Mouse (Mus musculus): ENCODE measurements around the gene Cenpt. TPM values are rescaled to one million over a fixed set of nuclear protein-coding genes. Genes with fewer than 3 reads are reported as not detected.

The Cenpt gene
- polyA plus RNA-seq, 1 experiment from 2014 or later: 55.7 TPM

GRCm38 (mm10) chr8:105811543-105811942 lies 41.5 kb downstream of the Cenpt start:
- Histone ChIP-seq H3K9me3 (replicated peaks) (no peaks in the 10 kb centered on the region), H3K27ac (replicated peaks) (no peak overlapping the region), H3K36me3 (peaks cover 59% of the 10 kb centered on the region), H3K27me3 (ENCODE audit: low read depth, poor library complexity, severe bottlenecking) (no peaks in the 10 kb centered on the region), H3K4me1 (no peaks in the 10 kb centered on the region), H3K4me3 (no peak overlapping the region)
- DNase-seq (ENCODE audit: low spot score): no peak
- 79% methylated on average over 3 of the region's 3 CpGs for WGBS

GRCm38 (mm10) chr8:105811061-105811460 lies 42.0 kb downstream of the Cenpt start:
- H3K9me3 ChIP-seq (replicated peaks): no peaks in the 10 kb centered on the region
- 93% methylated on average over 10 of the region's 10 CpGs for WGBS
- H3K27ac ChIP-seq (replicated peaks): no peak overlapping the region
- H3K4me3 ChIP-seq: no peak overlapping the region
- H3K36me3 ChIP-seq: peaks cover 60% of the 10 kb centered on the region
- no peak for DNase-seq (ENCODE audit: low spot score)
- H3K27me3 ChIP-seq (ENCODE audit: low read depth, poor library complexity, severe bottlenecking): no peaks in the 10 kb centered on the region
- no peaks in the 10 kb centered on the region for H3K4me1 ChIP-seq

- Histone ChIP-seq H3K36me3 (peaks cover 58% of the 10 kb centered on the region), H3K4me3 (no peak overlapping the region), H3K27ac (replicated peaks) (no peak overlapping the region), H3K27me3 (ENCODE audit: low read depth, poor library complexity, severe bottlenecking) (no peaks in the 10 kb centered on the region), H3K4me1 (no peaks in the 10 kb centered on the region), H3K9me3 (replicated peaks) (no peaks in the 10 kb centered on the region)
- WGBS: 90% methylated on average over 6 of the region's 6 CpGs
- no peak for DNase-seq (ENCODE audit: low spot score)
These were observed 42.8 kb downstream of the Cenpt start for GRCm38 (mm10) chr8:105810245-105810786.

GRCm38 (mm10) chr8:105808480-105808879 lies 44.6 kb downstream of the Cenpt start:
- H3K4me3 ChIP-seq: no peak overlapping the region
- no peak for DNase-seq (ENCODE audit: low spot score)
- no peaks in the 10 kb centered on the region for H3K4me1 ChIP-seq
- no peaks in the 10 kb centered on the region for H3K9me3 ChIP-seq (replicated peaks)
- WGBS: 92% methylated on average over 2 of the region's 2 CpGs
- H3K36me3 ChIP-seq: peaks cover 62% of the 10 kb centered on the region
- H3K27ac ChIP-seq (replicated peaks): no peak overlapping the region
- no peaks in the 10 kb centered on the region for H3K27me3 ChIP-seq (ENCODE audit: low read depth, poor library complexity, severe bottlenecking)

- WGBS: 92% methylated on average over 5 of the region's 5 CpGs
- Histone ChIP-seq H3K4me1 (no peaks in the 10 kb centered on the region), H3K36me3 (peaks cover 62% of the 10 kb centered on the region), H3K27ac (replicated peaks) (no peak overlapping the region), H3K4me3 (no peak overlapping the region), H3K27me3 (ENCODE audit: low read depth, poor library complexity, severe bottlenecking) (no peaks in the 10 kb centered on the region), H3K9me3 (replicated peaks) (no peaks in the 10 kb centered on the region)
- no peak for DNase-seq (ENCODE audit: low spot score)
These were observed 45.3 kb downstream of the Cenpt start for GRCm38 (mm10) chr8:105807766-105808165.

GRCm38 (mm10) chr8:105805964-105806363 lies 47.1 kb downstream of the Cenpt start:
- DNase-seq (ENCODE audit: low spot score): no peak
- Histone ChIP-seq H3K9me3 (replicated peaks) (no peaks in the 10 kb centered on the region), H3K36me3 (peaks cover 44% of the 10 kb centered on the region), H3K27me3 (ENCODE audit: low read depth, poor library complexity, severe bottlenecking) (no peaks in the 10 kb centered on the region), H3K27ac (replicated peaks) (no peak overlapping the region), H3K4me1 (no peaks in the 10 kb centered on the region), H3K4me3 (no peak overlapping the region)
- WGBS: 96% methylated on average over 1 of the region's 1 CpGs

GRCm38 (mm10) chr8:105805346-105805745 lies 47.7 kb downstream of the Cenpt start:
- Histone ChIP-seq H3K36me3 (peaks cover 38% of the 10 kb centered on the region), H3K27ac (replicated peaks) (no peak overlapping the region), H3K27me3 (ENCODE audit: low read depth, poor library complexity, severe bottlenecking) (no peaks in the 10 kb centered on the region), H3K4me1 (no peaks in the 10 kb centered on the region), H3K4me3 (no peak overlapping the region), H3K9me3 (replicated peaks) (no peaks in the 10 kb centered on the region)
- 82% methylated on average over 3 of the region's 3 CpGs for WGBS
- DNase-seq (ENCODE audit: low spot score): no peak

GRCm38 (mm10) chr8:105804797-105805196 lies 48.3 kb downstream of the Cenpt start:
- H3K36me3 ChIP-seq: peaks cover 38% of the 10 kb centered on the region
- DNase-seq (ENCODE audit: low spot score): no peak
- no peaks in the 10 kb centered on the region for H3K4me1 ChIP-seq
- H3K27ac ChIP-seq (replicated peaks): no peak overlapping the region
- H3K4me3 ChIP-seq: no peak overlapping the region
- WGBS: 92% methylated on average over 7 of the region's 7 CpGs
- no peaks in the 10 kb centered on the region for H3K27me3 ChIP-seq (ENCODE audit: low read depth, poor library complexity, severe bottlenecking)
- H3K9me3 ChIP-seq (replicated peaks): no peaks in the 10 kb centered on the region

- H3K36me3 ChIP-seq: peaks cover 42% of the 10 kb centered on the region
- no peak for DNase-seq (ENCODE audit: low spot score)
- no peaks in the 10 kb centered on the region for H3K27me3 ChIP-seq (ENCODE audit: low read depth, poor library complexity, severe bottlenecking)
- no peak overlapping the region for H3K27ac ChIP-seq (replicated peaks)
- H3K4me1 ChIP-seq: 0 out of 2 replicates have a peak, but pooled peaks cover 2% of the 10 kb centered on the region
- no peaks in the 10 kb centered on the region for H3K9me3 ChIP-seq (replicated peaks)
- H3K4me3 ChIP-seq: no peak overlapping the region
- 90% methylated on average over 6 of the region's 6 CpGs for WGBS
These were observed 51.7 kb downstream of the Cenpt start for GRCm38 (mm10) chr8:105801153-105801904.

GRCm38 (mm10) chr8:105799091-105799812 lies 53.8 kb downstream of the Cenpt start:
- H3K27me3 ChIP-seq (ENCODE audit: low read depth, poor library complexity, severe bottlenecking): no peaks in the 10 kb centered on the region
- peak overlapping the region; percentile 24; the same call in 1 of the 2 replicates for H3K27ac ChIP-seq (replicated peaks)
- DNase-seq (ENCODE audit: low spot score): no peak
- 79% methylated on average over 8 of the region's 8 CpGs for WGBS
- 0 out of 2 replicates have a peak, but pooled peaks cover 2% of the 10 kb centered on the region for H3K4me1 ChIP-seq
- no peaks in the 10 kb centered on the region for H3K9me3 ChIP-seq (replicated peaks)
- H3K4me3 ChIP-seq: no peak overlapping the region
- H3K36me3 ChIP-seq: peaks cover 35% of the 10 kb centered on the region

- Histone ChIP-seq H3K9me3 (replicated peaks) (no peaks in the 10 kb centered on the region), H3K27ac (replicated peaks) (no peak overlapping the region), H3K27me3 (ENCODE audit: low read depth, poor library complexity, severe bottlenecking) (no peaks in the 10 kb centered on the region), H3K36me3 (peaks cover 30% of the 10 kb centered on the region), H3K4me3 (no peak overlapping the region), H3K4me1 (0 out of 2 replicates have a peak, but pooled peaks cover 2% of the 10 kb centered on the region)
- 94% methylated on average over 5 of the region's 5 CpGs for WGBS
- no peak for DNase-seq (ENCODE audit: low spot score)
These were observed 54.7 kb downstream of the Cenpt start for GRCm38 (mm10) chr8:105798408-105798807.

GRCm38 (mm10) chr8:105795785-105796184 lies 57.3 kb downstream of the Cenpt start:
- Histone ChIP-seq H3K36me3 (peaks cover 29% of the 10 kb centered on the region), H3K4me1 (0 out of 2 replicates have a peak, but pooled peaks cover 2% of the 10 kb centered on the region), H3K9me3 (replicated peaks) (no peaks in the 10 kb centered on the region), H3K27me3 (ENCODE audit: low read depth, poor library complexity, severe bottlenecking) (no peaks in the 10 kb centered on the region), H3K4me3 (no peak overlapping the region), H3K27ac (replicated peaks) (no peak overlapping the region)
- no peak for DNase-seq (ENCODE audit: low spot score)
- 100% methylated on average over 1 of the region's 1 CpGs for WGBS
